Mouse (Mus musculus) spleen, adult 12 weeks (tissue): Measurements from ENCODE around the gene Zfp831.
A peak's percentile ranks its signal among the peaks of the same experiment; 100 is the strongest.

Experiments
- DNase-seq: peaks from one replicate; pipeline ENCODE4 v3.0.0; 2022; ENCODE audit warnings: low spot score

The Zfp831 gene

GRCm38 (mm10) chr2:174643448-174644144 lies at the start of gene Zfp831:
Zfp831 (plus strand) TSS chr2:174643534.
- no peak for DNase-seq

- DNase-seq = no peak
Observed at GRCm38 (mm10) chr2:174594965-174595364, 48.4 kb upstream of the Zfp831 start.

GRCm38 (mm10) chr2:174595611-174596010 lies 47.7 kb upstream of the Zfp831 start:
- no peak for DNase-seq

GRCm38 (mm10) chr2:174596457-174596856 lies 46.9 kb upstream of the Zfp831 start:
- no peak for DNase-seq

GRCm38 (mm10) chr2:174598451-174598850 lies 44.9 kb upstream of the Zfp831 start:
- DNase-seq = no peak

- DNase-seq = no peak
Observed at GRCm38 (mm10) chr2:174599071-174599635, 44.2 kb upstream of the Zfp831 start.

GRCm38 (mm10) chr2:174599853-174600271 lies 43.5 kb upstream of the Zfp831 start:
- DNase-seq = no peak

GRCm38 (mm10) chr2:174601938-174602685 lies 41.2 kb upstream of the Zfp831 start:
- DNase-seq = peak; percentile 50

- no peak for DNase-seq
Observed at GRCm38 (mm10) chr2:174603321-174603720, 40.0 kb upstream of the Zfp831 start.

GRCm38 (mm10) chr2:174605020-174605419 lies 38.3 kb upstream of the Zfp831 start:
- no peak for DNase-seq

GRCm38 (mm10) chr2:174605442-174606087 lies 37.8 kb upstream of the Zfp831 start:
- DNase-seq = no peak

- DNase-seq = no peak
Observed at GRCm38 (mm10) chr2:174606376-174606775, 37.0 kb upstream of the Zfp831 start.

GRCm38 (mm10) chr2:174609892-174610291 lies 33.4 kb upstream of the Zfp831 start:
- DNase-seq = no peak

- DNase-seq = no peak
Observed at GRCm38 (mm10) chr2:174612386-174613063, 30.8 kb upstream of the Zfp831 start.

- no peak for DNase-seq
Observed at GRCm38 (mm10) chr2:174613221-174613620, 30.1 kb upstream of the Zfp831 start.

- peak; percentile 55 for DNase-seq
Observed at GRCm38 (mm10) chr2:174613921-174614441, 29.4 kb upstream of the Zfp831 start.

GRCm38 (mm10) chr2:174621881-174622280 lies 21.5 kb upstream of the Zfp831 start:
- no peak for DNase-seq

GRCm38 (mm10) chr2:174624430-174624829 lies 18.9 kb upstream of the Zfp831 start:
- no peak for DNase-seq

- DNase-seq = no peak
Observed at GRCm38 (mm10) chr2:174627021-174627420, 16.3 kb upstream of the Zfp831 start.

GRCm38 (mm10) chr2:174629299-174629850 lies 14.0 kb upstream of the Zfp831 start:
- DNase-seq = no peak

GRCm38 (mm10) chr2:174636750-174637149 lies 6.6 kb upstream of the Zfp831 start:
- DNase-seq = no peak
